Mouse (Mus musculus): ENCODE results near the gene B4galnt4. TPM values are rescaled to one million over a fixed set of nuclear protein-coding genes. Genes with fewer than 3 reads are reported as not detected.

The B4galnt4 gene
- total RNA-seq (2023) = 1.3 TPM

GRCm38 (mm10) chr7:141060426-141061242 lies at the start of gene B4galnt4:
Gene B4galnt4 (plus strand): TSS chr7:141061104.

GRCm38 (mm10) chr7:141017824-141018223 lies 43.1 kb upstream of the B4galnt4 start, which contains the start of gene Ifitm6:
Gene Ifitm6 (minus strand): TSS chr7:141017924.

GRCm38 (mm10) chr7:141028831-141029230 lies 32.1 kb upstream of the B4galnt4 start, which contains the start of gene Gm17387:
Gene Gm17387 (plus strand): TSS chr7:141029131.

GRCm38 (mm10) chr7:141077841-141078240 lies 16.9 kb downstream of the B4galnt4 start, which contains the start of gene Pkp3:
Gene Pkp3 (plus strand): TSS chr7:141078218.

GRCm38 (mm10) chr7:141099911-141100691 lies 39.2 kb downstream of the B4galnt4 start, which contains the start of gene Sigirr:
Gene Sigirr (minus strand): TSS chr7:141100572.

GRCm38 (mm10) chr7:141117636-141118035 lies 56.7 kb downstream of the B4galnt4 start, which contains the start of gene Ano9:
Gene Ano9 (minus strand): TSS chr7:141117806.

Other genes with a start within 250 kb of the B4galnt4 start
- gene Zfp941, start 238.9 kb upstream of the B4galnt4 start, total RNA-seq (2023) = not detected
- gene Urah, start 226.1 kb upstream of the B4galnt4 start, total RNA-seq (2023) = not detected
- gene Scgb1c1, start 215.6 kb upstream of the B4galnt4 start, total RNA-seq (2023) = not detected
- gene Odf3, start 213.3 kb upstream of the B4galnt4 start, total RNA-seq (2023) = not detected
- not detected for gene Gm45785, start 204.8 kb upstream of the B4galnt4 start, total RNA-seq (2023)
- 104 TPM for gene Ric8a, start 204.1 kb upstream of the B4galnt4 start, total RNA-seq (2023)
- 28.0 TPM for gene Bet1l, start 203.5 kb upstream of the B4galnt4 start, total RNA-seq (2023)
- gene Psmd13, start 179.1 kb upstream of the B4galnt4 start, total RNA-seq (2023) = 79.0 TPM
- 7.8 TPM for gene Sirt3, start 178.8 kb upstream of the B4galnt4 start, total RNA-seq (2023)
- gene Cox8b, start 160.7 kb upstream of the B4galnt4 start, total RNA-seq (2023) = not detected
- not detected for gene Nlrp6, start 140.2 kb upstream of the B4galnt4 start, total RNA-seq (2023)
- gene Pgghg, start 119.7 kb upstream of the B4galnt4 start, total RNA-seq (2023) = 11.0 TPM
- gene Ifitm5, start 110.8 kb upstream of the B4galnt4 start, total RNA-seq (2023) = not detected
- gene Gm45717, start 105.2 kb upstream of the B4galnt4 start, total RNA-seq (2023) = not detected
- 19.8 TPM for gene Ifitm2, start 105.1 kb upstream of the B4galnt4 start, total RNA-seq (2023)
- gene Ifitm1, start 93.9 kb upstream of the B4galnt4 start, total RNA-seq (2023) = 5.5 TPM
- gene Ifitm3, start 50.3 kb upstream of the B4galnt4 start, total RNA-seq (2023) = 12.2 TPM
- 1.9 TPM for gene Ifitm6, start 43.2 kb upstream of the B4galnt4 start, total RNA-seq (2023)
- gene Gm17387, start 32.0 kb upstream of the B4galnt4 start, total RNA-seq (2023) = not detected
- gene Pkp3, start 17.1 kb downstream of the B4galnt4 start, total RNA-seq (2023) = 39.7 TPM
- gene Sigirr, start 39.5 kb downstream of the B4galnt4 start, total RNA-seq (2023) = 76.9 TPM
- gene Ano9, start 56.7 kb downstream of the B4galnt4 start, total RNA-seq (2023) = 0.30 TPM
- 12.8 TPM for gene Ptdss2, start 61.3 kb downstream of the B4galnt4 start, total RNA-seq (2023)
- gene Rnh1, start 111.8 kb downstream of the B4galnt4 start, total RNA-seq (2023) = 43.4 TPM
- 31.0 TPM for gene Hras, start 132.9 kb downstream of the B4galnt4 start, total RNA-seq (2023)
- 4.7 TPM for gene Lrrc56, start 133.1 kb downstream of the B4galnt4 start, total RNA-seq (2023)
- 3.3 TPM for gene Lmntd2, start 153.0 kb downstream of the B4galnt4 start, total RNA-seq (2023)
- gene Rassf7, start 154.8 kb downstream of the B4galnt4 start, total RNA-seq (2023) = 10.2 TPM
- gene Phrf1, start 167.7 kb downstream of the B4galnt4 start, total RNA-seq (2023) = 165 TPM
- 47.4 TPM for gene Irf7, start 205.4 kb downstream of the B4galnt4 start, total RNA-seq (2023)
- not detected for gene Cdhr5, start 215.7 kb downstream of the B4galnt4 start, total RNA-seq (2023)
- not detected for gene Sct, start 218.0 kb downstream of the B4galnt4 start, total RNA-seq (2023)
- not detected for gene Drd4, start 230.9 kb downstream of the B4galnt4 start, total RNA-seq (2023)

Data from CD4-positive naive resting alpha-beta T cell, adult 57 days (primary cell).